Mouse (Mus musculus): Measurements from ENCODE around the gene Coq4. TPM values are rescaled to one million over a fixed set of nuclear protein-coding genes. Genes with fewer than 3 reads are reported as not detected.

Coq4 gene
- total and polyA plus RNA-seq, 3 experiments = 23.5 to 33.2 TPM; not detected in 1

- Histone ChIP-seq H3K9me3 (replicated peaks; ENCODE audit: insufficient read depth, low read length) (no peaks in the 10 kb centered on the region), H3K4me1 (ENCODE audit: control insufficient read depth in 1 of 2, insufficient read depth in 2 of 2, low read length in 2 of 2) (peaks cover 0 to 3% of the 10 kb centered on the region in 2 experiments; a peak in 2 of 4 replicates), H3K79me2 (ENCODE audit: control insufficient read depth, insufficient read depth, low read length, poor library complexity) (no peaks in the 10 kb centered on the region), H3K27me3 (ENCODE audit: control insufficient read depth in 1 of 2, insufficient read depth in 2 of 2, low read length in 2 of 2) (no peaks in the 10 kb centered on the region), H3K27ac (ENCODE audit: control insufficient read depth, low read depth, low read length) (no peak overlapping the region), H3K9ac (ENCODE audit: control insufficient read depth, low read depth, low read length, poor library complexity, severe bottlenecking) (no peak overlapping the region), H3K4me3 (ENCODE audit: control insufficient read depth in 1 of 2, insufficient read depth in 1 of 2, low read depth in 2 of 2, low read length in 2 of 2) (no peak overlapping the region), H3K36me3 (ENCODE audit: control insufficient read depth in 1 of 2, insufficient read depth in 2 of 2, low read length in 2 of 2) (no peaks in the 10 kb centered on the region)
- TF ChIP-seq MAZ (IDR thresholded peaks at IDR 0.05; ENCODE audit: low read depth, low read length) (no peak), POLR2AphosphoS2 (IDR thresholded peaks at IDR 0.05; ENCODE audit: low read length) (no peak), CTCF (IDR thresholded peaks at IDR 0.05 in 2 of 3, conservative IDR thresholded peaks at IDR 0.05 in 1 of 3; ENCODE audit: control insufficient read depth in 1 of 3, insufficient read depth in 1 of 3, low read depth in 2 of 3, low read length in 3 of 3, poor library complexity in 1 of 3, severe bottlenecking in 1 of 3) (no peak), E2F4 (IDR thresholded peaks at IDR 0.05; ENCODE audit: borderline replicate concordance, low read depth, low read length) (no peak), JUND (IDR thresholded peaks at IDR 0.05; ENCODE audit: low read depth, low read length) (no peak), MAFK (IDR thresholded peaks at IDR 0.05; ENCODE audit: borderline replicate concordance, low read depth, low read length) (no peak), TAL1 (IDR thresholded peaks at IDR 0.05; ENCODE audit: low read length) (no peak), ZKSCAN1 (IDR thresholded peaks at IDR 0.05; ENCODE audit: low read depth, low read length) (no peak)
- no peak for DNase-seq (ENCODE audit: low read depth, low spot score)
These were observed 19.1 kb upstream of the Coq4 start for GRCm38 (mm10) chr2:29767976-29768709.

GRCm38 (mm10) chr2:29768901-29769300 is 18.4 kb upstream of the Coq4 start:
- peaks cover 0 to 7% of the 10 kb centered on the region in 2 experiments; a peak in 2 of 4 replicates for H3K36me3 ChIP-seq (ENCODE audit: control insufficient read depth in 1 of 2, insufficient read depth in 2 of 2, low read length in 2 of 2)
- no peaks in the 10 kb centered on the region for H3K27me3 ChIP-seq (ENCODE audit: control insufficient read depth in 1 of 2, insufficient read depth in 2 of 2, low read length in 2 of 2)
- no peak overlapping the region for H3K4me3 ChIP-seq (ENCODE audit: control insufficient read depth in 1 of 2, insufficient read depth in 1 of 2, low read depth in 2 of 2, low read length in 2 of 2)
- H3K27ac ChIP-seq (ENCODE audit: control insufficient read depth, low read depth, low read length) = no peak overlapping the region
- H3K79me2 ChIP-seq (ENCODE audit: control insufficient read depth, insufficient read depth, low read length, poor library complexity) = no peaks in the 10 kb centered on the region
- H3K4me1 ChIP-seq (ENCODE audit: control insufficient read depth in 1 of 2, insufficient read depth in 2 of 2, low read length in 2 of 2) = peaks cover 0 to 10% of the 10 kb centered on the region in 2 experiments; a peak in 3 of 4 replicates
- no peak for DNase-seq (ENCODE audit: low read depth, low spot score)
- no peaks in the 10 kb centered on the region for H3K9me3 ChIP-seq (replicated peaks; ENCODE audit: insufficient read depth, low read length)
- H3K9ac ChIP-seq (ENCODE audit: control insufficient read depth, low read depth, low read length, poor library complexity, severe bottlenecking) = no peak overlapping the region
- no peak for TF ChIP-seq HCFC1 (IDR thresholded peaks at IDR 0.05; ENCODE audit: low read depth, low read length)
- TF ChIP-seq ZC3H11A (IDR thresholded peaks at IDR 0.05; ENCODE audit: low read depth, low read length) = no peak
- no peak for TF ChIP-seq TBP (IDR thresholded peaks at IDR 0.05; ENCODE audit: low read depth, low read length)
- no peak for TF ChIP-seq RCOR1 (IDR thresholded peaks at IDR 0.05; ENCODE audit: low read depth, low read length)
- no peak for TF ChIP-seq MAX (IDR thresholded peaks at IDR 0.05; ENCODE audit: low read length)
- TF ChIP-seq ZMIZ1 (IDR thresholded peaks at IDR 0.05; ENCODE audit: low read depth, low read length) = no peak
- no peak for TF ChIP-seq GABPA (IDR thresholded peaks at IDR 0.05; ENCODE audit: low read depth, low read length)
- no peak for TF ChIP-seq ELF1 (IDR thresholded peaks at IDR 0.05; ENCODE audit: low read depth, low read length)
- TF ChIP-seq MEF2A (IDR thresholded peaks at IDR 0.05; ENCODE audit: extremely low read depth, insufficient replicate concordance, low read depth, low read length, poor library complexity, severe bottlenecking) = no peak
- no peak for TF ChIP-seq NRF1 (IDR thresholded peaks at IDR 0.05; ENCODE audit: insufficient read depth, low read depth, low read length, poor library complexity, severe bottlenecking)

Data from MEL (cell line).